Mouse (Mus musculus): Measurements from ENCODE around the gene Agbl2.

Gene Agbl2

DNA sequence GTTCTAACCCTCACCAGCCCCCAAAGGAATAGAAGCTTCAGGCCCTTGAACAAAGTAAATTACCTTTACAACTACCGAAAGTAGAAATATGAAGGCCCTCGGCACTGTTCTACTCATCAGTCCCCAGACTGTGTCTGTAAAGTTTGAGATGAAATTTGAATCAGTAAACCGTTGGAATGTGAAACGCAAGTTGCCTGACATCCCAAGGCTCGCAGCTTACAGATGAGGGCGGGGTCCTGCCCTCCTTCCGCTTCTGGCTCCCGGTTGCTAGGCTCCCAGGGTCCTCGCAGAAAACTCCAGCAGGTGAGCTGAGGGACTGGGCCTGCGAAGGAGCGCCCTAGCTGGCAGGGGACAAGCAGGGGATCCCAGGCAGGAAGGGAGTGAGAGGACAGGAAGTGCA, at the start of gene Agbl2:
Gene Agbl2, plus strand, starts transcription at position 270 of the 400 bp plus-strand sequence.
- no peak for DNase-seq (ENCODE audit: extremely low read depth, low read depth, low spot score)

GRCm38 (mm10) chr2:90735326-90735725, 47.2 kb upstream of the Agbl2 start:
- no peak for DNase-seq (ENCODE audit: extremely low read depth, low read depth, low spot score)

DNA sequence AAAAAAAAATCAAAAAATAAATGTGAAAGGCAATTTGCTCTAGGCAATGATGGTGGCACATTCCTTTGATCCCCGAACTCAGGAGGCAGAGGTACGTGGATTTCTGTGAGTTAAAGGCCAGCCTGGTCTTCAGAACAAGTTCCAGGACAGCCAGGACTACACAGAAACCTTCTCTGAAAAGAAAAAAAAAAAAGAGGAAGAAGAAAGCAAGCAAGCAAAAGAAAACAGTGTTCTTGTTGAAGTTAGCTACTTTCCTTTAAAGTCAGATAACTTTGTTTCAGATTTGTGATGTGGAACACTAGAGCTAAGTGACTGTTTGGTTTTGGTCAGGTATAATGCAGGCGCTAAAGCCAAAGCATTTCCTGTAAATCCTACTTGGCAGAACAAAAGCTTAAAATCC, 43.7 kb upstream of the Agbl2 start:
- no peak for DNase-seq (ENCODE audit: extremely low read depth, low read depth, low spot score)

DNA sequence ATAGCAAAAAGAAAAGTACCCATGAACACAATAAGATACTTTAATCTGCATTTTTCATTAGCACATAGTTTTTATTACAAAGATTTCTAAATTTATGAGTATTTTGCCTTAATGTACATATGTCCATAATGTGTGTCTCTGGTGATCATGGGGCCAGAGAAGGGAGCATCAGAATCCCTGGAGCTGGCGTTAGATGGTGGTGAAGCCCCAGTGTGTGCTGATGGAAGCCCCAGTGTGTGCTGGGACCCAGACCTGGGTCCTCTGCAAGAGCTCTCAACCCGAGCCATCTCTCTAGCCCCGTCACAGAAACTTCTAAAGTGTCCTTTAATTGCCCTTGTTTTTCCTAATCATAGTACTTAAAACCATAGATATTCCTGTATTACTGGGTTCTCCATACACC, 43.2 kb upstream of the Agbl2 start:
- no peak for DNase-seq (ENCODE audit: extremely low read depth, low read depth, low spot score)

GRCm38 (mm10) chr2:90739921-90740320, 42.6 kb upstream of the Agbl2 start:
- no peak for DNase-seq (ENCODE audit: extremely low read depth, low read depth, low spot score)

DNA sequence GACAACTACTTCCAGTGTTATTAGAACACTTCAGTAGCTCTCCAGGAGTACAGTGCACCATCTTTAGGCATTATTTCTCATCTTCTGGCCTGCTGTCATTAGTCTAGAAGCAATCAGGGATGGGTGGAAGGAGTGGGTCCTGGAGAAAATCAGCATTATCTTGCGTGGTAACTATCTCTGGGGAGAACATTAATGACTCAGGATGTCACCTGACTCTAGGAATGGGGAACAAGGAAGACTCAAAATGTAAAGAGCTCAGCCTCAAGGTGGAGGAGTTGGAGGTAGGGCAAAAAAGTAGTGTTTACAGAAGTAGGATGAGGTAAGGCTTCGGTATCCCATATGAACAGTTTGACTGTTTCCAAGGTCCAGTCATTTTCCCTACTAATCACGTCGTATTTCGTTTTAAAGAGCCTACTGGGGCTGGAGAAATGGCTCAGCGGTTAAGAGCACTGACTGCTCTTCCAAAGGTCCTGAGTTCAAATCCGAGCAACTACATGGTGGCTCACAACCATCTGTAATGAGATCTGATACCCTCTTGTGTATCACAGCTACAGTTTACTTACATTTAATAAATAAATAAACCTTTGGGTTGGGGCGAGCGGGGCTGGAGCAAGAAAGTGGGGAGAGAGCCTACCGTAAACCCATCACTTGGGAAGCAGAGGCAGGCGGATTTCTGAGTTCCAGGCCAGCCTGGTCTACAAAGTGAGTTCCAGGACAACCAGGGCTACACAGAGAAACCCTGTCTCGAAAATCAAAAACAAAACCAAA, 38.1 kb upstream of the Agbl2 start:
- no peak for DNase-seq (ENCODE audit: extremely low read depth, low read depth, low spot score)

- DNase-seq (ENCODE audit: extremely low read depth, low read depth, low spot score), result peak; percentile 97
Measured at GRCm38 (mm10) chr2:90745053-90745678, 37.4 kb upstream of the Agbl2 start, which contains the start of gene Fnbp4. Gene Fnbp4, plus strand, starts transcription at chr2:90745370.

DNA sequence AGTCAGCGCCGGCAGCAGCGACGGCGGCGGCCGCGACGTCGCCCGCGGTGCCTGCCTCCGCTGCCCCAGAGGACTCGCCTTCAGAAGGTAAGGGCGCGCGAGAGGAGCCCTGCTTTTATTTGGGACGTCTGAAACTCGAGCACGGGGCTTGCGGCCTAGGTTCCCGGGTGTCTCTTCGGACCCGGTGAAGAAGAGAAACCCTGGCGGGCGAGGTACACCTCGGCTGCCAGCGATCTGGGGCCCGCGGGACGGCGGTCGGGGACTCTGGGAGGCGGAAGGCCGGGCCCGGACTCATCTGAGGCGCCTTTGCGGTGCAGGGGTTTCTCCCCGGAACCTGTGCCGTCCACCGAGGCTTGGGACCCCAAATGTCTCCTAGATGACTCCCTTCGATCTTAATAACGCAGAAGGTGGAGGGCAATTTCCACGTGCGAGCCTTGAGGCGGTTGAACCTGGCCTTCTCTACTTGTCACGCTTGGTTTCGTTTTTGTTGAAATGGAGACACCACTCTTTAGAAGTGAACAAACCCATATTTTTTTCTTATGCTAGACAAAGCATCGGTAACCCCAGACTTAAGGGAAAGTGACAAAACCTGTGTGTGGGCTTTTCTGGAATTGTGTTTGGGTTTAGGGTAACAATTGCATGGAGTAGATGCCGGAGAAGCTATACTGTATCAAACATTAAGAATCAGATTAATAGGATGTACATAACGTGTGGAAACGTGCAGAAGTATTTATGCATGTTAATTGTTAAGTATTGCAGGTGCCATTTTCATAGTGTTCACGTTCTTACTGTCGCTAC, 36.6 kb upstream of the Agbl2 start:
- DNase-seq (ENCODE audit: extremely low read depth, low read depth, low spot score), result no peak

GRCm38 (mm10) chr2:90746538-90746865, 36.0 kb upstream of the Agbl2 start:
- DNase-seq (ENCODE audit: extremely low read depth, low read depth, low spot score), result no peak

- no peak for DNase-seq (ENCODE audit: extremely low read depth, low read depth, low spot score)
Measured at GRCm38 (mm10) chr2:90747131-90747530, 35.4 kb upstream of the Agbl2 start.

DNA sequence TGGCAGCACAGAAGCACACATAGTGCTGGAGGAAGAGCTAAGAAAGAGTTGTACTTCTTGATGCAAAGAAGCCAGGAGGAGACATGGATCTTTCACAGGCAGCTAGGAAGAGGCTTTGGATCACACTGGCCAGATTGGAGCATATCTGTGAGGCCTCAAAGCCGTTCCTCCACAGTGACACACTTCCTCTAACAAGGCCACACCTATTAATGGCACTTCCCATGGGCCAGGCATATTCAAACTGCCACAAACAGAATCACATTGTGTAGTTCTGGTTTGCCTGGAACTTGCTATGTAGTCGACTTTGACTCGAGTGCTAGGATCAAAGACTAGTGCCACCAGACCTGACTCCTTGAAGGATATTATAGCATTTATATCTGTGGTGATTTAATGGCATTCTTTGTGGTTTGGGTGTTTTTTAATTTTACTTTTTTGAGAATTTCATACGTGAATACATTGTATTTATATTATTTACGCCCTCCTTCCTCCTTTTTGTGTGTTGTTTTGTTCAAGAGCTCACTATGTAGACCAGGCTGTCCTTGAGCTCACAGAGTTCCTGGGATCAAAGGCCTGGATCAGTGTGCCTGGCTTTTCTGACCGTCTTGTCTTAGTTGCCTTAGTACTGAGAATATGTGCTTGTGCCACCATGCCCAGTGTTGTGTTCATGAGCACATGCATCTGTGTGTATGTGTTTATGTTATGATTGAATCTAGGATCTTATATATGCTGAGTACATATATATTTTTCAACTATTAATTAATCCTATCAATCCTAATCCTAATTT, 32.7 kb upstream of the Agbl2 start:
- no peak for DNase-seq (ENCODE audit: extremely low read depth, low read depth, low spot score)

DNA sequence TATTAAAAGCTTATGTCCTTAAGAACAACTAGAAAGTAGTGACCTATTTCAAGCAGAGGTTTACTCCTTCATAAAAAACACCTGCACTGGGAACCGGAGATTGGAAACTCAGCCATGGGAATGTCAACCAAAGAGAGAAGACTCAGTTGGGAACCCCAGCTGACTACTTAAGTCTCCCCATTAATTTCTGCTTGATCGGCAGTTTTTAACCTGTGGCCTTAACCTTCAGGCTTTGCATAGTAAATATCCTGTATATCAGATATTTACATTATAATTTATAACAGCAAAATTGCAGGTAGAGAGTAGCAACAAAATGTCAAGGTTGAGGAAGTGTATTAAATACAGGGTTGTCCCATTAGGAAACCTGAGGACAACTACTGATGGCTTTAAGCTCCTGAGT, 29.0 kb upstream of the Agbl2 start:
- DNase-seq (ENCODE audit: extremely low read depth, low read depth, low spot score), result no peak

DNA sequence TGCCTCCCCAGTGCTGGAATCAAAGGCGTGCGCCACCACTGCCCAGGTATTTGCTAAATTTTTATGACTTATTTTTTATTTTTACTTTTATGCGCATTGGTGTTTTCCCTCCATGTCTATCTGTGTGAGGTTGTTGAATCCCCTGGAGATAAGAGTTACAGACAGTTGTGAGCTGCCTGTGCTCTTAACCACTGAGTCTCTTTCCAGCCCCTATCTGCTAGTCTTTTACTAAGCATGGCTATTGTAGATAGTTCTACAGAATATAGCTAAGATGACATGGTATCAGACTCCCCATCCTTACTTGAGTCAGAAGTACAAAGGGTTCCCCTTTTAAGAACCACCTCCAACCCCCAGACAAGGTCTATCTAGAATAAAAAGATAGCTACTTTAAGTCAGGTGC, 28.3 kb upstream of the Agbl2 start:
- no peak for DNase-seq (ENCODE audit: extremely low read depth, low read depth, low spot score)

DNA sequence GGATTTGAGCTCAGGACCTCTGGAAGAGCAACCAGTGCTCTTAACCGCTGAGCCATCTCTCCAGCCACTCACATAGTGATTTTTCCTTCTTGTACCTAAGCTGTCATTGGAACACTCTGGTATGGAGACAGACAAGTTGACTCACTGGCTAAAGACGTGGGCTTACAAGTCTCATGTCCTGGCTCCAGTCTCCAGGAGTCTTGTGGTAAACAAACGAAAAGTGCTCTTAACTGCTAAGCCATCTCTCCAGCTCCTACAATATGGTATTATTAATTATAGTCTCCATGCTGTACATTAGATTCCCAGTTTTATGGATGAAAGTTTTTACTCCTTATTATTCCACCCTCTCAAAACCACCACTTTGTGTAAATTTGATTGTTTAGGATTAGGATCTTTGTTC, 17.4 kb upstream of the Agbl2 start:
- DNase-seq (ENCODE audit: extremely low read depth, low read depth, low spot score), result no peak

DNA sequence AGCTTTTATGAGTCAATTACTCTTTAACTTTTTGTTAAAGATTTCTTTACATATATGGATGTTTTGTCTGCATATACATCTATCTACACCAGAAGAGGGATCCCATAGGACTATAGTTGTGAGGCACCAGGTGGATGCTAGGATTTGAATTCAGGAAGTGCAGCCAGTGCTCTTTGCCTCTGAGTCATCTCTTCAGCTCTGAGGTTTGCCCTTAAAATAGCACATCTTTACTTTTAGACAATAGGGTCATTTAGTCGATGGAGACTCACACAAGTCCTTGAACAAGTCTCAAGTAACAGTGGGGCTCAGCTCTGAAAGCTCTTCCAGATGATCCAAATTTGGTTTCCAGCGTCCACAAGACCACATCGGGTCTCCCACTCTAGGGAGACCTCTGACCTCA, 1.2 kb upstream of the Agbl2 start:
- no peak for DNase-seq (ENCODE audit: extremely low read depth, low read depth, low spot score)

- no peak for DNase-seq (ENCODE audit: extremely low read depth, low read depth, low spot score)
Measured at GRCm38 (mm10) chr2:90781938-90782337, 589 bp upstream of the Agbl2 start.

- no peak for DNase-seq (ENCODE audit: extremely low read depth, low read depth, low spot score)
Measured at GRCm38 (mm10) chr2:90782901-90783486, 467 bp downstream of the Agbl2 start.

- no peak for DNase-seq (ENCODE audit: extremely low read depth, low read depth, low spot score)
Measured at GRCm38 (mm10) chr2:90788126-90788525, 5.6 kb downstream of the Agbl2 start.

DNA sequence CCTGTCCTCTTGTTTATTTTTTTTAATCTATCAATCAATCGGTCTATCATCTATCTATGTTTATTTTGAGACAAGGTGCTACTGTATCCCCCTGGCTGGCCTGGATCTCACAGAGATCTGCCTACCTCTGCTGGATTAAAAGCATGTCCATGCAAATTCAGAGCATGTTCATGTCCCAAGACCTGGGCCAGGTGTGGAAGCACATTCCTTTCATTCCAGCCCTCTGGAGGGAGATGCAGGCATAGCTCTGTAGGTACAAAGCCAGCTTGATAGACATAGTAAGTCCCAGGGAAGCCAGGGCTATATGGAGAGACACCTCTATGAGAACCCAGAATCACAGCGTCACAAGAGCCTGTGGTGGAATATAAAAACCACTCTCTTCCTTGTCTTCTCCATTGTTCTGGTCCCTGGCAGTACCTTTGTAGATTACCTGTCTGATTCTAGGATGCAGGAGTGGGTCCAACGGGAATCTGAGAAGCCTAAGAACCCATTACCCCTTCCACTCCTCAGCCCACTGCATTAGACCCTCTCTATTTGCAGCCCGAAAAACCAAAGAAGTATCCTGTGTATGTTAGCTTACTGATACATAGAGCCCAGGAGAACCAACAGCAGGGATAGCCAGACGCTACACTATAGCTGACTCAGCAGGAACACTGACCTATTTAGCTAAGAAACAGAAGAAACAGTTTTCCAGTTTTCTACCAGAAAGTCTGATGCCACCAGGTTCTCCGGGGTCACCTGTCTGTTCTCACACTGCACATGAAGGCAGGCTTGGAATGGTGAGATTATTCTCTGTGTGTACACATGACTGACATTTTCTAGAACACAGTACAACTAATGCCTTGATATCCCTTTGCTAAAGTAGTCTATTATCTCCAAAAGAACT, 26.0 kb downstream of the Agbl2 start:
- no peak for DNase-seq (ENCODE audit: extremely low read depth, low read depth, low spot score)

- no peak for DNase-seq (ENCODE audit: extremely low read depth, low read depth, low spot score)
Measured at GRCm38 (mm10) chr2:90810751-90811150, 28.2 kb downstream of the Agbl2 start.

All from fat pad, adult 2 months (tissue).